Mouse (Mus musculus) CD4-positive, CD25-positive, alpha-beta regulatory T cell, adult 9 weeks (primary cell): ENCODE measurements around the gene Hectd3. TPM values are rescaled to one million over a fixed set of nuclear protein-coding genes. Genes with fewer than 3 reads are reported as not detected.

Experiments
- polyA plus RNA-seq: library from polyadenylated mRNA; unstranded; fragments of 100-300 nt; shearing (Covaris generic); gene quantifications from one replicate; pipeline ENCODE4 v1.2.1, GENCODE M21; 2017

The Hectd3 gene
- polyA plus RNA-seq, result 5.0 TPM

GRCm38 (mm10) chr4:116995131-116995797, at the start of gene Hectd3:
Gene Hectd3, plus strand, starts transcription at chr4:116995317.

GRCm38 (mm10) chr4:116993672-116994621, 1.2 kb upstream of the Hectd3 start, which contains the start of gene Urod:
Gene Urod, minus strand, starts transcription at chr4:116994413.

GRCm38 (mm10) chr4:117019206-117020134, 24.4 kb downstream of the Hectd3 start, which contains the start of gene Eif2b3:
Gene Eif2b3, plus strand, starts transcription at chr4:117019402.

Other genes with a start within 250 kb of the Hectd3 start
- 49.9 TPM for gene Toe1, start 187.7 kb upstream of the Hectd3 start, polyA plus RNA-seq
- gene Mutyh, start 187.6 kb upstream of the Hectd3 start, polyA plus RNA-seq, result 20.0 TPM
- gene Hpdl, start 173.6 kb upstream of the Hectd3 start, polyA plus RNA-seq, result 0.50 TPM
- gene Zswim5, start 117.9 kb upstream of the Hectd3 start, polyA plus RNA-seq, result 0.06 TPM
- 121 TPM for gene Urod, start 904 bp upstream of the Hectd3 start, polyA plus RNA-seq
- 38.2 TPM for gene Eif2b3, start 24.1 kb downstream of the Hectd3 start, polyA plus RNA-seq
- 0.11 TPM for gene Ptch2, start 100.8 kb downstream of the Hectd3 start, polyA plus RNA-seq
- 47.9 TPM for gene Btbd19, start 130.4 kb downstream of the Hectd3 start, polyA plus RNA-seq
- gene Tctex1d4, start 131.5 kb downstream of the Hectd3 start, polyA plus RNA-seq, result 2.4 TPM
- 1.8 TPM for gene Plk3, start 138.6 kb downstream of the Hectd3 start, polyA plus RNA-seq
- 750 TPM for gene Rps8, start 160.9 kb downstream of the Hectd3 start, polyA plus RNA-seq
- gene Kif2c, start 187.3 kb downstream of the Hectd3 start, polyA plus RNA-seq, result 2.1 TPM